Mouse (Mus musculus) cortical plate, adult 2 months (tissue): ENCODE measurements around the gene Ubac2.

ENCODE experiments used
- CTCF ChIP-seq: fragments of 200-500 bp; IDR thresholded peaks from 2 replicates; pipeline ENCODE4 v1.5.1; 2011; ENCODE audit warnings: mild to moderate bottlenecking, control low read depth, low read length; ENCODE audit not compliant: insufficient read depth; ENCODE audit errors: extremely low read depth
- POLR2A ChIP-seq: fragments of 200-500 bp; IDR thresholded peaks from 2 replicates; pipeline ENCODE4 v1.6.1; 2011; ENCODE audit warnings: mild to moderate bottlenecking, low read length, control low read depth; ENCODE audit not compliant: insufficient read depth; ENCODE audit errors: extremely low read depth

DNA sequence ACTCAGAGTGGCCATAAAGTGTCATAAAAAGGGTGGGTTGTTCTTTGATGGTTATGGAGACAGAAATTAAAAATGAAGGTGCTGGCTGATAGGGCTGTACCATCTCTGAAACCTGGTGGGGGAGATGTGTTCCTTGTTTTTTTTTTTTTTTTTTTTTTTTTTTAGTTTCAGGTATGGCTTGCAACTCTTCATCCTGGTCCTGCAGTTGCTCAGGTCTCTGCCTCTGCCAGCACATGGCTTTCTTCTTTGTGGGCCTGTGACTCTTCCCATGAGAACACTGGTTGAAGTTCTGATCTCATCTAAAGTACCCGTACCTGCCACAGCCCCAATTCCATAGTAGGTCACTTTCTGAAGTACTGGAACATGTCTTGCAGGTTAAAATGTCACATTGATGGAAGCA, 5.7 kb upstream of the Ubac2 start:
- TF ChIP-seq CTCF (no peak), POLR2A (no peak)
